Mouse (Mus musculus) stomach, postnatal 0 days (tissue): ENCODE results near the gene Atxn1l.

Experiments
- CTCF ChIP-seq: IDR thresholded peaks from 2 replicates; pipeline ENCODE4 v1.5.1; 2016; ENCODE audit warnings: antibody characterized with exemption, low read depth, mild to moderate bottlenecking, moderate library complexity
- EP300 ChIP-seq: optimal IDR thresholded peaks from 2 replicates; pipeline ENCODE3; 2016; ENCODE audit warnings: antibody characterized with exemption

DNA sequence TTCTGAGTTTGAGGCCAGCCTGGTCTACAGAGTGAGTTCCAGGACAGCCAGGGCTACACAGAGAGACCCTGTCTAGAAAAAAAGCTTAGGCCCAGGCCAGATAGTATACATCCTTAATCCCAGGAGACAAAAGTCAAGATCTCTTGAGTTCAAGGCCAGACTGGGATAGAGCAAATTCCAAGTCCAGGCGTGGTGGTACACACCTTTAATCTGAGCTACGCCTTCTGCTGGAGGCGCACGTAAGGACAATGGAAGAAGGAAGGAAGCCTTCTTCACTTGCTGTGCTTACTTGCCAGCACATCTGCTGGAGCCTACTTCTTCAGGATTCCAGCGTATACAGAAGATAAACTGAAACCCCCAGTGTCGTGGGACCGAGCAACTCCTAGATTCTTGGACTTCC is 21.9 kb upstream of the Atxn1l start:
- TF ChIP-seq CTCF, result no peak
- TF ChIP-seq EP300, result no peak
